Mouse (Mus musculus): ENCODE data around the gene Slc2a3.

GRCm38 (mm10) chr6:122781167-122781566 lies 20.3 kb downstream of the Slc2a3 start:
- TF ChIP-seq FOSL1 (IDR thresholded peaks at IDR 0.05; ENCODE audit: insufficient read depth, low read length, poor library complexity, severe bottlenecking) (no peak), MYOD1 (IDR thresholded peaks at IDR 0.05; ENCODE audit: control insufficient read depth, insufficient read length, low read depth) (no peak), CTCF (IDR thresholded peaks at IDR 0.05; ENCODE audit: control insufficient read depth, insufficient read depth, insufficient read length) (no peak), MYOG (IDR thresholded peaks at IDR 0.05; ENCODE audit: control insufficient read depth, extremely low read depth, insufficient read length) (no peak), USF1 (IDR thresholded peaks at IDR 0.05; ENCODE audit: low read depth) (no peak), MAX (IDR thresholded peaks at IDR 0.05) (no peak)
